Mouse (Mus musculus) lung, postnatal 36 days (tissue): ENCODE data around the gene Urm1.
"Not testable (repeated sequence)": the region's sequence is repeated elsewhere in the genome, so short reads cannot be mapped to it uniquely, and the experiment has no call there.

Experiments used
- DNase-seq: peaks from one replicate; pipeline ENCODE4 v3.0.0; 2022; ENCODE audit warnings: mixed read lengths

Urm1 gene

GRCm38 (mm10) chr2:29820025-29820817, at the start of gene Urm1:
Gene Urm1 (plus strand): TSS chr2:29820075.
- peak; percentile 65 for DNase-seq

- no peak for DNase-seq
Measured at GRCm38 (mm10) chr2:29770162-29770561, 49.7 kb upstream of the Urm1 start.

GRCm38 (mm10) chr2:29771611-29772461, 48.0 kb upstream of the Urm1 start:
- peak; percentile 43 for DNase-seq

GRCm38 (mm10) chr2:29773323-29773722, 46.6 kb upstream of the Urm1 start:
- DNase-seq = no peak

- not testable (repeated sequence) for DNase-seq
Measured at GRCm38 (mm10) chr2:29781256-29781655, 38.6 kb upstream of the Urm1 start.

GRCm38 (mm10) chr2:29784290-29784689, 35.6 kb upstream of the Urm1 start:
- no peak for DNase-seq

GRCm38 (mm10) chr2:29787104-29787917, 32.6 kb upstream of the Urm1 start, which contains the start of gene Coq4:
Gene Coq4 (plus strand): TSS chr2:29787493.
- DNase-seq = peak; percentile 98

GRCm38 (mm10) chr2:29787937-29788681, 31.8 kb upstream of the Urm1 start, which contains the start of gene Trub2:
Gene Trub2 (minus strand): TSS chr2:29788502.
- peak; percentile 87 for DNase-seq

GRCm38 (mm10) chr2:29792772-29793487, 26.9 kb upstream of the Urm1 start:
- DNase-seq = no peak

- DNase-seq = peak; percentile 99
Measured at GRCm38 (mm10) chr2:29802075-29802826, 17.6 kb upstream of the Urm1 start, which contains the start of gene Slc27a4. Gene Slc27a4 (plus strand): TSS chr2:29802634.

GRCm38 (mm10) chr2:29802827-29803201, 17.1 kb upstream of the Urm1 start:
- peak; percentile 12 for DNase-seq

- DNase-seq = peak; percentile 40
Measured at GRCm38 (mm10) chr2:29803400-29803831, 16.5 kb upstream of the Urm1 start.

- no peak for DNase-seq
Measured at GRCm38 (mm10) chr2:29815678-29816371, 4.0 kb upstream of the Urm1 start.

GRCm38 (mm10) chr2:29817426-29818232, 2.2 kb upstream of the Urm1 start:
- DNase-seq = peak; percentile 91

GRCm38 (mm10) chr2:29819363-29819762, 512 bp upstream of the Urm1 start:
- DNase-seq = no peak

GRCm38 (mm10) chr2:29826318-29826925, 6.5 kb downstream of the Urm1 start:
- no peak for DNase-seq

GRCm38 (mm10) chr2:29826926-29827708, 7.2 kb downstream of the Urm1 start:
- DNase-seq = peak; percentile 99

- no peak for DNase-seq
Measured at GRCm38 (mm10) chr2:29827709-29828024, 7.8 kb downstream of the Urm1 start.
